Comparison of ENCODE assay signal across 13 mouse cellular contexts in genomic region chr9:44832356-44832755, GRCm38 (mm10). TPM values are rescaled to one million over a fixed set of nuclear protein-coding genes. Genes with fewer than 3 reads are reported as not detected.
A peak's percentile ranks its signal among the peaks of the same experiment; 100 is the strongest.
DNase-seq lines count a peak whose midpoint lies in the region; ATAC-seq and TF ChIP-seq lines count a peak whose summit lies in the region.
"Had no signal": no experiment of that assay in that cellular context is flagged by ENCODE, and none has a peak within 500 bp of the region (broad histone marks: within the 10 kb centered on the region; RNA-seq: fewer than 3 reads in every experiment).

No protein-coding gene starts in this region.

- H3K36me3 ChIP-seq in stomach, postnatal 0 days (ENCODE audit: control insufficient read depth, insufficient read depth, low read length), result peaks cover 45% of the 10 kb centered on the region

- intact Hi-C loops in gastrocnemius, adult 2 months (cut with DNase I), result no loop called here
- intact Hi-C loops in gastrocnemius, postnatal 36 days (cut with DNase I), result no loop called here

- no peak overlapping the region for H3K4me3 ChIP-seq in gastrocnemius, adult 2 months
- H3K4me3 ChIP-seq in stomach, postnatal 0 days (ENCODE audit: low read depth, low read length), result no peak overlapping the region
- H3K4me3 ChIP-seq: erythroblast, embryonic 14.5 days; heart, embryonic 13.5 days; hindbrain, embryonic 15.5 days had no signal

- TF ChIP-seq EP300 in stomach, postnatal 0 days (optimal IDR thresholded peaks at IDR 0.05), result no peak

- H3K4me2 ChIP-seq in stomach, postnatal 0 days (replicated peaks; ENCODE audit: low read depth), result no peak overlapping the region
- H3K4me2 ChIP-seq: heart, embryonic 13.5 days; hindbrain, embryonic 15.5 days had no signal

- no peaks in the 10 kb centered on the region for H3K9me3 ChIP-seq in stomach, postnatal 0 days (ENCODE audit: control insufficient read depth, low read length)
- H3K9me3 ChIP-seq: heart, embryonic 13.5 days; hindbrain, embryonic 15.5 days had no signal

- DNase-seq in gastrocnemius, adult 2 months, result peak; percentile 42
- no peak for DNase-seq in gastrocnemius, postnatal 36 days
- peak; percentile 18 for DNase-seq in ovary, postnatal 14 days (ENCODE audit: low spot score)
- no peak for DNase-seq in ovary, postnatal 10 days (ENCODE audit: low spot score)
- DNase-seq in cerebellum, postnatal 36 days, result peak; percentile 31 to 35
- DNase-seq in stomach, postnatal 0 days (ENCODE audit: low spot score), result peak; percentile 35
- no peak for DNase-seq in urinary bladder, postnatal 10 days (ENCODE audit: low spot score)
- DNase-seq: thymus, adult 2 months had no signal

- no peak for TF ChIP-seq CTCF in gastrocnemius, adult 2 months (IDR thresholded peaks at IDR 0.05)
- TF ChIP-seq CTCF in stomach, postnatal 0 days (IDR thresholded peaks at IDR 0.05; ENCODE audit: low read depth), result no peak

- no peak overlapping the region for H3K9ac ChIP-seq in stomach, postnatal 0 days (ENCODE audit: low read length)
- H3K9ac ChIP-seq: heart, embryonic 13.5 days; hindbrain, embryonic 15.5 days had no signal

- H3K4me1 ChIP-seq in stomach, postnatal 0 days (replicated peaks; ENCODE audit: control insufficient read depth, insufficient read depth), result no peaks in the 10 kb centered on the region
- H3K4me1 ChIP-seq: heart, embryonic 13.5 days; hindbrain, embryonic 15.5 days had no signal

- no peak overlapping the region for H3K27ac ChIP-seq in gastrocnemius, adult 2 months
- H3K27ac ChIP-seq in stomach, postnatal 0 days (replicated peaks), result no peak overlapping the region
- H3K27ac ChIP-seq: heart, embryonic 13.5 days; hindbrain, embryonic 15.5 days; macrophage had no signal

- H3K27me3 ChIP-seq in stomach, postnatal 0 days (ENCODE audit: control insufficient read depth, insufficient read depth, low read length), result no peaks in the 10 kb centered on the region
- H3K27me3 ChIP-seq: heart, embryonic 13.5 days; hindbrain, embryonic 15.5 days had no signal

- 66% methylated on average over 4 of the region's 4 CpGs for WGBS in stomach, postnatal 0 days

- ATAC-seq in stomach, postnatal 0 days (ENCODE audit: low FRiP score, low TSS enrichment), result no peak

RNA-seq across cellular contexts. Expression of gene Ttc36, which starts 29.5 kb away (rescaled TPM):
- total RNA-seq in gastrocnemius, adult 2 months (2021), result under 1 TPM; 0.25 to 0.41 TPM
- not detected for total RNA-seq in gastrocnemius, postnatal 36 days (2021)
- polyA plus RNA-seq in stomach, postnatal 0 days (2015; fragmentation: Nextera tagmentation; extraction: Ambion mirVana), result 8.6 and 9.2 TPM in 2 replicates
- polyA plus RNA-seq: limb, embryonic 11.5 days; macrophage had no signal

RNA-seq across cellular contexts. Expression of gene Tmem25, which starts 33.2 kb away (rescaled TPM):
- total RNA-seq in gastrocnemius, adult 2 months (2021), result 1 to 10 TPM; 4.2 to 7.9 TPM
- 1 to 10 TPM; 6.1 to 6.2 TPM for total RNA-seq in gastrocnemius, postnatal 36 days (2021)
- polyA plus RNA-seq in stomach, postnatal 0 days (2015; fragmentation: Nextera tagmentation; extraction: Ambion mirVana), result 1.7 and 1.9 TPM in 2 replicates
- polyA plus RNA-seq: erythroblast, embryonic 14.5 days had no signal

RNA-seq across cellular contexts. Expression of gene Kmt2a, which starts 48.7 kb away (rescaled TPM):
- 10 to 100 TPM; 21.5 to 21.7 TPM for total RNA-seq in gastrocnemius, adult 2 months (2021)
- 10 to 100 TPM; 12.5 to 12.8 TPM for total RNA-seq in gastrocnemius, postnatal 36 days (2021)
- polyA plus RNA-seq in stomach, postnatal 0 days (2015; fragmentation: Nextera tagmentation; extraction: Ambion mirVana), result 3.9 and 4.3 TPM in 2 replicates

Comparison
In these comparisons a context has a peak if more than half of its experiments do, and no peak if none do; other contexts are left out.
1. DNase-seq: peak in gastrocnemius, adult 2 months (single experiment), ovary, postnatal 14 days (single experiment), cerebellum, postnatal 36 days (2 of 2) and stomach, postnatal 0 days (single experiment); none in gastrocnemius, postnatal 36 days (0 of 2), ovary, postnatal 10 days (single experiment) and urinary bladder, postnatal 10 days (single experiment).